Mouse (Mus musculus) CH12F3 (cell line): Measurements from ENCODE around the gene Zfp609.

Experiments
- in situ Hi-C: fragments of 300-500 bp; cut with MboI; formaldehyde crosslinking; loops from 2 replicates; pipeline ENCODE4 v1.14.3; 2020; ENCODE audit warnings: low sequenced_read_pairs

Zfp609 gene

DNA sequence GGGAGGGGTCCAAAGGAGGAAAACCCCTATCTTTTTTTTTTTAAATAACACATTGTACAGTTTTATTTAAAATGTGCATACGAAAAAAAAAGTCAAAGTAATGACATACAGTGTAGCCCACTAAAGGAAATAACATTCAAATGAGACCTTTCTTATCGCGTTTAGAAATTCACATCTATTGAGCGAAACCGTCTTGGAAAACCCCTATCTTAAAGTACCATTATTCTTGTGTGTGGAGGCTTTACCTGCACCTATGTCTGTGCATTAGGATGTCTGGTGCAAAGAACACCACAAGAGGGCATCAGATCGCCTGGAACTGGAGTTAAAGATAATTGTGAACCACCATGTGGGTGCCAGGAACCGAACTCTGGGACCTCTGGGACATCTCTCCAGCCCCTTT, 53.6 kb downstream of the Zfp609 start:
- in situ Hi-C loops: no loop called here

DNA sequence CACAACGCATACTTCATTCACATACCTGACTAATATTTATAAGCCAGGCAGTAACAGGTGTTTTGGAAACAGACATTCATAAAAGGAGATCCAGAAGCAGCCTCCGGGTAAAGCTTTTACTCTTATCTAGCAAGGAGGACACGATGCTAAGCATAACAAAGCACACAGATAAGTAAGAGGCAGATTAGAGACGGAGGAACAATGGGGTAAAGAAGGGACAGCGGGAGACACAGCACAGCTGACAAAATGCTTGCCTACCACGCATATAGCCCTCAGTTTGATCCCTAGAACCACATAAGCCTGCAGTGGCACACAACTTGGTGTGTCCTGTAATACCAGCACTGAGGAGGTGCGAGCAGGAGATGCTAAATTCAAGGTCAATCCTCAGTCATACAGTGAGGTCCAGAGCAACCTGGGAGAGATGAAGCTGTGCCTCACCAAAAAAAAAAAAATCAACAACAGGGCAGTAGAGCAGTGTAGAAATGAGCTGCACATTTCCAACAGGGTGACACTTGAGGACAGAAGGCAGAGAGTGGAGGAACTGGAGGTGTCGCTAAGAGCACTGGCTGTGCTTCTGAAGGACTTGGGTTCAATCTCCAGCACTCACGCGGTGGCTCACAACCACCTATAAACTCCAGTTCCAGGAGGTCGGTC, 56.2 kb downstream of the Zfp609 start:
- in situ Hi-C loops: no loop called here

DNA sequence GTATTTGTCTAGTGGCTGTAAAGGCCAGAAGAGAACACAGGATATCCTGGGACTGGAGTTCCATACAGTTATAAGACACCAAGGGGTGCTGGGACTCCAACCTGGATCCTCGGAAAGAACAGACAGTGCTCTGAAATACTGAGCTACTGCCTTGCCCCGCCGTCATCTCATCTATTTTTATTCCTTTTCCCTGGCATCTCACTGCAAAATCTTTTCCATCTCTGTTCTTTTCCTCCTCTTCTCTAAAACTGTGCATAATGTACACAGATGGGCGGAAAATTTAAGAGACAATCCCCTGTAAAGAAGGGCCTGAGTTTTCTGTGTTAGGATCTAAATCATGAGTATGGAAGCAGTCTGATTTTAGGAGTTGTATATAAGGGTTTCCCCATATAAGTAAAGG, 64.6 kb downstream of the Zfp609 start:
- in situ Hi-C loops: no loop called here

GRCm38 (mm10) chr9:65759992-65760391, 67.4 kb downstream of the Zfp609 start:
- in situ Hi-C loops: no loop called here

GRCm38 (mm10) chr9:65759256-65759655, 68.1 kb downstream of the Zfp609 start:
- in situ Hi-C loops: no loop called here

- in situ Hi-C loops: no loop called here
Measured at GRCm38 (mm10) chr9:65757826-65758225, 69.5 kb downstream of the Zfp609 start.

GRCm38 (mm10) chr9:65755673-65756375, 71.5 kb downstream of the Zfp609 start:
- in situ Hi-C loops: no loop called here

DNA sequence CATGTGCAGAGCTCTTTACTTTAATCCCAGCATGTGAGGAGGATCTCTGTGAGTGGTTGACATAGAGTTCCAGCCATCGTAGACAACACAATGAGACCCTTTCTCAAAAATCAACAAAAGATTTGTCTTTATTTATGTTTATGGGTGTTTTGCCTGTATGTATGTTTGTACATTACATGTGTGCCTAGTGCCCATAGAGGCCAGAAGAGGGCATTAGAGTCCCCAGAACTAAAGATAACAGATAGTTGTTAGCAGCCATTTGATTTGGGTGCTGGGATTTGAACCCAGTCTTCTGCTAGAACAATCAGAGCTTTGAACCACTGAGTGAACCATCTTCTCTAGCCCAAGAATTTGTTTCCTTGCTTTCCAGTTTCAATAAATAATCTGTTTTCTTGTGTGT, 72.2 kb downstream of the Zfp609 start:
- in situ Hi-C loops: no loop called here

DNA sequence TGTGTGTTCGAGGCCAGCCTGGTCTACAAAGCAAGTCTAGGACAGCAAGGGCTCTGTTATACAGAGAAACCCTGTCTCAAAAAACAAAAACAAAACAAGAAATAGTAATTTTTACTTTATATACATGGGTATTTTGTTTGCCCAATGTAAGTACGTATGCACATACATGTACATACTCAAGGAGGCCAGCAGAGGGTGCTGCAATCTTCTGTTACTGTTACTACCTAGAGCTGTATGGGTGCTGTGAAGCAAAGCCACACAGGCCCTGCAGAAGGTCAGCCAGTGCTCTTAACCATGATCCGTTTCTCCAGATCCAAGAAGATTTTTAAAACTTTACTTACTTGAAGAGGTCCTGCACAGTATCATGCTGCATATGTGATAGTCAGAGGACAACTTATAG, 74.7 kb downstream of the Zfp609 start:
- in situ Hi-C loops: no loop called here

DNA sequence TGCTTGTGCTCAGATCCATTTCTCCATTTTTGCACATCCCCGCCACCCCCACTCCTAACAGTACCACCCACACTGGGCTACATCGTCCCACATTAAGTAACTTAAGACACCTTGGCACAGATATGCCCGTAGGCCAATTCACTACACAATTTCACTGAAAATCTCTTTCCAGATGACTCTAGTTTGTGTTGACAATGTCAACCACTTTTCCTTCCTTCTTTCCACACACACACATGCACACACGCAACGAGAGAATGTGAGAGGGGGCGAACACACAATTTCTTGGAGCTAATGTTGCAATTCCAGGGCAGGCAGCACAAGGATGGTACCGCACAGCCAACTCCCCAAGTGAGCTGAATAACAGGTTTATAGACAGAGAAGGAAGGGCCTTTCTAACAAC, 75.5 kb downstream of the Zfp609 start:
- in situ Hi-C loops: no loop called here

GRCm38 (mm10) chr9:65748102-65748501, 79.3 kb downstream of the Zfp609 start:
- in situ Hi-C loops: no loop called here

DNA sequence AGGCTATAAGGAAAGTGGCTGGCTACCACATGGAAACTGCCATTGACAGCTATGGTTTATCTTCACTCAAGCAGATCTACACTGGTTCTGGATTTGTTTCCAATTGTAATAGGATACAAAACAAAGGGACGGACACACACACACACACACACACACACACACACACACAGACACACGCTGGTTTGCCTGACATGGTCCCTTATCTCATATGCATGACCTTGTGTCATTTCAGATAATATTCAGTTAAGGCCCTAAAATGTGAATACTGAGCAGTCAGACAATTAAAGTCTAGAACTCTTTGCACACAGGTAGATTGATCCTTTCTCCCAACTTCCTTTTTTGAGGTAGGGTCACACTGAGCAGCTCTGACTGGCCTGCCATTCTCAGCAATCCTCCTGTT, 80.9 kb downstream of the Zfp609 start:
- in situ Hi-C loops: no loop called here

GRCm38 (mm10) chr9:65745456-65745855, 81.9 kb downstream of the Zfp609 start:
- in situ Hi-C loops: no loop called here

- in situ Hi-C loops: no loop called here
Measured at GRCm38 (mm10) chr9:65744171-65745082, 82.9 kb downstream of the Zfp609 start.

DNA sequence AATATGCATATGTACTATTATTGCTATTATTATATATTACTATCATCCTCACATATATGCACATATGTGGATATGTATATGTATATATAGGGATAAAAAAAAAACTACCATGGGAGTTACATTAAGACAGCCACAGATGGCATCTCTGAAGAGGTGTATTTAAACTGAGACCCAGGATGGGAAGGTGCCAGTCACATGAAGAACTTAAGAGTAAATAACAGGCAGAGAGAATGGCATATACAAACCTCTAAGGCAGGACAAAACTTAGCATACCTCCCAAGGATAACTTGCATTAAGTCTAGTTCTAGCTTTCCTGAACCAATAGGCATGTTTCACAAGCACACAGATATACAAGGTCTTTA, 83.6 kb downstream of the Zfp609 start:
- in situ Hi-C loops: no loop called here

GRCm38 (mm10) chr9:65743322-65743721, 84.0 kb downstream of the Zfp609 start:
- in situ Hi-C loops: no loop called here

- in situ Hi-C loops: no loop called here
Measured at GRCm38 (mm10) chr9:65742777-65743176, 84.6 kb downstream of the Zfp609 start.

GRCm38 (mm10) chr9:65741066-65741852, 86.1 kb downstream of the Zfp609 start:
- in situ Hi-C loops: no loop called here

DNA sequence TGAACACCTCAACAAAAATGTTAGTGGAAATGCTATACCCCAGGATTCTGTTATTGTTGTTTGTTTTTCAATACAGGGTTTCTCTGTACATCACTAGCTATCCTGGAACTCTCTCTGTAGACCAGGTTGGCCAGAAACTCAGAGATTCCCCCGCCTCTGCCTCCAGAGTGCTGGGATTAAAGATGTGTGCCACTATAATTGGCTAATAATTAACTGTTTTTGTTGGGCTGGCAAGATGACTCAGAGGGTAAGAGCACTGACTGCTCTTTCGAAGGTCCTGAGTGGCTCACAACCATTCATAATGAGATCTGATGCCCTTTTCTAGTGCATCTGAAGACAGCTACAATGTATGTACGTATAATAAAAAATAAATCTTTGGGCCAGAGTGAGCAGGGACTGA, 92.4 kb downstream of the Zfp609 start:
- in situ Hi-C loops: no loop called here

DNA sequence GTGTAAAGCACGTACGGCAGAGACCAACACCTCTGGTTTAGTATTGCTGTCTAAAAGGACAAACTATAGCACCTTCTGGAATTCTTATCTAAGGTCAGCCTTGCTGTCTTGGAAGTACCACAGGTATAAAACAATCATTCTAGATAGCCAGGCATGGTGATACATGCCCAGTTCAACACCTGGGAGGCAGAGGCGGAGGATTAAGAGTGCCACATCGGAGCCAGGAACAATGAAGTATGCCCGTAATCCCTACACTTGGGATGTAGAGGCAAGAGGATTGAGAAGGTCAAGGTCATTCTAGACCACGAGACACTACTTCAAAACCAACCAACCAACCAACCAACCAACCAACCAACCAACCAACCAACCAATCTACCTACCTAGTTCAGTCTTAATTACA, 98.8 kb downstream of the Zfp609 start:
- in situ Hi-C loops: no loop called here

DNA sequence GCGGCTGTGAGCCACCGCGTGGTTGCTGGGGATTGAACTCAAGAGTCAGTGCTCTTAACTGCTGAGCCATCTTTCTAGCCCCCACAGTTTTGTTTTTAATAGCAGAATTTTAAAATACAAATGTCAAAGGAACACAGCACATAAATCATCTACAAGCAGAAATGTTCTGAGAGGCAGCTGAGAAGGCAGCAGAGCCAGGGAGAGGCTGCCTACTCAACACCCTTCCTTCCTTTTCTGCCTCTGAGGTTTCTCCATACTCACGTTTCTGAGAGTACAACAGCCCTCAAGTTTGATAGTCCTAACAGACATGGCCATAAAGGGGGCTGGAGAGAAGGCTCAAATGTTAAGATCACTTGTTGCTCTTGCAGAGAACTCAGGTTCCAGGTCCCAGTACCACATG, 99.9 kb downstream of the Zfp609 start:
- in situ Hi-C loops: no loop called here
